Mouse (Mus musculus) gastrocnemius, adult 2 months (tissue): ENCODE measurements around the gene Gnat1. TPM values are rescaled to one million over a fixed set of nuclear protein-coding genes. Genes with fewer than 3 reads are reported as not detected.
A peak's percentile ranks its signal among the peaks of the same experiment; 100 is the strongest.

Experiments
- DNase-seq: peaks from one replicate; pipeline ENCODE4 v3.0.0; 2022
- H3K27ac ChIP-seq: fragments of 200-600 bp; 2 replicates; pipeline ENCODE4 v1.8.1; 2022; ENCODE audit warnings: mild to moderate bottlenecking
- H3K4me3 ChIP-seq: fragments of 200-600 bp; 2 replicates; pipeline ENCODE4 v1.8.1; 2022; ENCODE audit warnings: mild to moderate bottlenecking, moderate library complexity
- CTCF ChIP-seq: fragments of 200-600 bp; IDR thresholded peaks from 2 replicates; pipeline ENCODE4 v1.8.1; 2022; ENCODE audit warnings: antibody characterized with exemption, mild to moderate bottlenecking, moderate library complexity
- intact Hi-C: fragments of 180-260 bp; cut with DNase I; formaldehyde crosslinking; loops from one replicate; pipeline ENCODE4 v1.15.1; 2025
- total RNA-seq, 2 experiments: library from RNA; stranded (reverse); gene quantifications; 2 replicates each; pipeline ENCODE4 v1.2.3; 2021

Gene Gnat1
- total RNA-seq, 2 experiments from 2014 or later: not detected

DNA sequence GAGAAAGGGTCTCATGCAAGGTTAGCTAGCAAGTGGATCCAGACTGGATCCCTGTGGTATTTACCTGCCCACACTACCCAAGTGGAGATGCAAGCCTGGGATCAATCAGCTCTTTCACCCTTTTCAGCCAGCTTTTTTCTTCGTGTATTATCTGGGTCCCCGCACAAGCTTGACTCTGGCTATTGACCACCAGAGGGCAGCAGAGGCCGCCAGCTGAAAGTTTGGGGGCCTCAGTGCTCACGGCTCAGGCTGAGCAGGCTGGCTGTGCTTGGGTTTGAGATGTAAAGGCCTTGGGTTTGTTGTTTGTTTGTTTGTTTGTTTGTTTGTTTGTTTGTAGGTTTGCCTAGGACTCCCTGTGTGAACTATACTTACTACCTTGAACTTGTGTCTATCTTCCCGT lies 33.9 kb downstream of the Gnat1 start:
- peak; percentile 97 for TF ChIP-seq CTCF
- DNase-seq: peak; percentile 84
- intact Hi-C loops: loop anchor here (1.0 kb wide), 1 partner anchor 31 kb away; no protein-coding TSS in a partner anchor

GRCm38 (mm10) chr9:107645153-107645510 lies 34.4 kb downstream of the Gnat1 start:
- intact Hi-C loops: loop anchor here (1.0 kb wide), 1 partner anchor 31 kb away; no protein-coding TSS in a partner anchor
- Histone ChIP-seq H3K4me3 (peak overlapping the region; percentile 76), H3K27ac (peak overlapping the region; percentile 88; the same call in 1 of the 2 replicates)
- TF ChIP-seq CTCF: no peak
- DNase-seq: no peak

More for the DNA sequence above, 33.9 kb downstream of the Gnat1 start:
- no peak overlapping the region for H3K4me3 ChIP-seq
- no peak overlapping the region for H3K27ac ChIP-seq

GRCm38 (mm10) chr9:107644495-107645152 lies 34.9 kb downstream of the Gnat1 start:
- Histone ChIP-seq H3K4me3 (peak overlapping the region; percentile 76), H3K27ac (peak overlapping the region; percentile 88)
- intact Hi-C loops: loop anchor here (1.0 to 5.0 kb wide), 4 partner anchors 18 to 93 kb away; no protein-coding TSS in a partner anchor
- peak; percentile 95 for DNase-seq
- TF ChIP-seq CTCF: no peak; the same call in 1 of the 2 replicates

- no peak for TF ChIP-seq CTCF
- intact Hi-C loops: loop anchor here (1.0 to 5.0 kb wide), 3 partner anchors 17 to 94 kb away; no protein-coding TSS in a partner anchor
- peak overlapping the region; percentile 88 for H3K27ac ChIP-seq
- H3K4me3 ChIP-seq: peak overlapping the region; percentile 76
- no peak for DNase-seq
These were observed 35.8 kb downstream of the Gnat1 start for GRCm38 (mm10) chr9:107643544-107644214.

DNA sequence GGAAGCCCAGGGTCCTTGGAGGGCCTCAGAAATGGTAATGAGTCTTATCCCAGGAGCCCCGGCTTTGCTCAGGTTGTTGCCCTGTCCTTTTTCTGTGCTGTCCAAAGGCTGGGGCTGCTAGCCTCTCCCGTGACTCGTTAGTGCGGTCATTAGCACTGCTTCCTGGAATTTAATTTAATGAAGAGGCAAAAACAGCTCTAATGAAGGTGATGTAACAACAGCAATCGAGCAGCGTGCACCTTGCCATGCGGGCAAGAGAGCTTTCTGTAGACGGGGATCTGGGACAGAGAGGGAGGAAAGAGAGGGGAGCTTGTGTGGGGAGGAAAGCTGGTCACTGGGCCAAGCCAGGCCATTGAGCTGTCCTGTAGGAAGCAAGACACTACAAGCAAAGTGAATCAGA lies 37.8 kb downstream of the Gnat1 start:
- intact Hi-C loops: loop anchor here (5.0 kb wide), 1 partner anchor 96 kb away; no protein-coding TSS in a partner anchor
- TF ChIP-seq CTCF: no peak
- no peak for DNase-seq
- H3K27ac ChIP-seq: peak overlapping the region; percentile 29
- H3K4me3 ChIP-seq: no peak overlapping the region

GRCm38 (mm10) chr9:107640257-107640772 lies 39.2 kb downstream of the Gnat1 start:
- Histone ChIP-seq H3K27ac (peak overlapping the region; percentile 56), H3K4me3 (no peak overlapping the region)
- DNase-seq: no peak

GRCm38 (mm10) chr9:107637070-107637469 lies 42.4 kb downstream of the Gnat1 start:
- TF ChIP-seq CTCF: no peak
- DNase-seq: no peak
- Histone ChIP-seq H3K27ac (no peak overlapping the region), H3K4me3 (no peak overlapping the region)
- intact Hi-C loops: no loop called here

More at GRCm38 (mm10) chr9:107640257-107640772, 39.2 kb downstream of the Gnat1 start:
- no peak for TF ChIP-seq CTCF
- intact Hi-C loops: loop anchor here (5.0 kb wide), 1 partner anchor 97 kb away; no protein-coding TSS in a partner anchor

DNA sequence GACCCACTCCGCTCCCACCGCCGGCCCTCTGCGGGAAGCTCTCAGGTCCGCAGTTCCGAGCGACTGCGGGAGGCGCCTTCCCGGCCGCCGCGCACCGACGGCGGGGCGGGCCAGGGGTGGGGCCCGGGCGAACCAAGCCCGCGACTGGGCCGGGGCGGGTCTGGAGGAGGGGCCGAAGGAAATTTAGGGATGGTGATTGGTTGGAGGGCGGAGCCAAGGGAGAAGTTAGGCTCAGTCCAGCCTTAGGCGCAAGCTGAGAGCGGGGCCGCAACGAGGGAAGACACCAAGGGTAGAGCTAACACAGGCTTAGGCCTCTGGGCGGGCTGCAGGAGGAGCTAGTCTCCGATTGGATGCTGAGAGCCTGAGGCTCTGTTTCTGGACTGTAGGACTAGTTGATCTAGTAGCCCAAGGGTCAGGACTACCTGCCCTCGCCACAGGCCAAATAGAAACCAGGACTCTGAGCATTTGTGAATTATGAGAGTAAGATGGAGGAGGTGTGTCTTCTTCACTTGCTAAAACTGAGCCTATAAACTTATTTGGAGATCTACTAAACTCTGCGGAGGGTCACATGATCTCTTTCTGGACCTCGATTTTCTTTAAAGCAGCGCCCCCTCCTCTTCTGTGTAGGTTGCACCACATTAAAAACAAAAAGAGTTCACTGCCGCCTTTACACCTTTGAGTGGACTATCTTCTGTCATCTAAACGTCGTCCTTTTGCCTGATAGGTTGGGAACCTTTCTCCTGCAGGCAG lies 44.1 kb downstream of the Gnat1 start, which contains the start of gene Gnai2:
Gnai2 (minus strand) TSS at position 89 of the 750 bp plus-strand sequence.
- peak; percentile 98 for DNase-seq
- no peak for TF ChIP-seq CTCF
- intact Hi-C loops: no loop called here
- H3K4me3 ChIP-seq: peak within 1 kb of the TSS; percentile 98
- peak within 1 kb of the TSS; percentile 94 for H3K27ac ChIP-seq

DNA sequence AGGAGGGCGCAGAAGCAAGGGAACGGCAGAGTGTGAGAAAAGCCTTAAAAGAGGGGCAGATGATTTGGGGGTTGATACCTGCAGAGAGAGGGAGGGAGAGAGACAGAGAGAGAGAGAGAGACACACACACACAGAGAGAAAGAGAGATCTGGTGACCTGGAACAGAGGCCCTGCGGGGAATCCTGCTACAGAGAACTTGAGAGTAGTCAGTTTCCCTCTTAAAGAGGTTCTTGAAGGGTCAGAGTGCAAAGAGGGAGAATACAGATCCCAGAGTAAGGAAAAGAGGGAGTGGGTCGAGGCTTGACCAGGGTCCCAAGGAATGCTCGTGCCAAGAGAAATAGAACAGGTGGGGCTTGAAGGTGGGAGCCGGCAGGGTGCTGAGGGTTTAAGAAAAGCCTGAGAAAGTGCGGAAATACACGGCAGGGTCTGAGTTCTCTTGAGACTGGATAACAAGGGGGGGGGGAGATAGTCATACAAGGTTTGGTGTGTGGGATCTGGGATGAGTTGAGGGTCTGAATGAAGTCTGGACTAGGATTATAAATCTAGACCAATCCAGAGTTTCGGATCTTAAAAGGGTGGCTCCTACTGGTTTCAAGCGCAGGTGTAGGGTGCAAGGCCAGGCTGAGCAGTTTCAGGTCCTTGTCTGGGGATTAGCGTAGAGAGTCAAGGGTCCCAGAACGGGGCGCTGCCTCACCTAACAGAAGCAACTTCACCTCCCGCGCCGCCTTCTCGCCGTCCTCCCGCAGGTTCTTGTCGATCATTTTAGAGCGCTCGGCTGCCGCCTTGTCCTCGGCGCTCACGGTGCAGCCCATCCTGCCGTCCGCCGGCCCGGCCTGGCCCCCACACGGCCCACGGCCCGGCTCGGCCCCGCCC lies 44.9 kb downstream of the Gnat1 start:
- Histone ChIP-seq H3K4me3 (peak overlapping the region; percentile 98), H3K27ac (peak overlapping the region; percentile 94)
- DNase-seq: no peak
- no peak for TF ChIP-seq CTCF
- intact Hi-C loops: no loop called here

DNA sequence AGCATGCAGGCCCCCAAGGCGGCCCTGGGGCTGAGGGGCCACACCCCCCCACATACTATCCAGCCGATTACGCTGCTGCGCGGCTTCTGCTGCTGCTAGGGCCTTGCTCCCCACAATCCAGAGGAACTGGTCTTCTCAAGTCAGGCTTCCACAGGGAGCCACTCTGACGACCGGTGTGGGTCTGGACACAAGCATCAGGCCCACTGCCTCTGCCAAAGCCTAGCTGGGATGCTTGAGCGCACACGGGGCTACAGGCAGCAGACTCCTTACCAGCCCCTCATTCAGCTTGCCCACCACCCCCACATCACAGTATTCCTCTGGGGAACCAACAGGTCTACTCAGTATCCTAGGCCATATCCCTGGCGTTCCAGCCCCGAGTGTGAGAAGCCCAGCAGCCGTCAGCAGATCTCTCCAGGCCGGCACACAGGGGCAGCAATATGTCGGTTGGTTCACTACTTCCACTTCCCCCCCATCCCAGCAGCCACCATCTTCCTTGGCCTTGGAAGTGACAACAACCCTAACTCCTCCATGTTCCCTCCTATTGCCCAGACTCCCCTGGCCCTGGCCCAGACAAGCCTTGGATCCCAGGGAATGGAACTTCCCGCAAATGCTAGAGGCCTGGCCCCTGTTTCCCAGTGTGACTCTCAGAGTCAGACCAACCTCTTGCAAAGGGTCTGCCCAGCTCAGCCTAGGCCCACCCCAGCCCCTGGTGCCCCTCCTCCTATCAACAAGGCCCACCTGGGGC lies 45.7 kb downstream of the Gnat1 start:
- H3K27ac ChIP-seq: peak overlapping the region; percentile 94
- DNase-seq: peak; percentile 55
- no peak for TF ChIP-seq CTCF
- intact Hi-C loops: no loop called here
- peak overlapping the region; percentile 98 for H3K4me3 ChIP-seq

GRCm38 (mm10) chr9:107633091-107633660 lies 46.3 kb downstream of the Gnat1 start:
- intact Hi-C loops: no loop called here
- peak; percentile 87 for DNase-seq
- TF ChIP-seq CTCF: no peak
- Histone ChIP-seq H3K4me3 (peak overlapping the region; percentile 98), H3K27ac (peak overlapping the region; percentile 94)
